Mouse (Mus musculus) megakaryocyte-erythroid progenitor cell, adult 5-6 weeks (primary cell): Measurements from ENCODE around the gene Triobp. TPM values are rescaled to one million over a fixed set of nuclear protein-coding genes. Genes with fewer than 3 reads are reported as not detected.
A peak's percentile ranks its signal among the peaks of the same experiment; 100 is the strongest.

Experiments
- ATAC-seq: replicated peaks from 2 replicates; pipeline ENCODE4 v1.8.0; 2016; ENCODE audit warnings: mild to moderate bottlenecking, inconsistent platforms; ENCODE audit not compliant: severe bottlenecking, poor library complexity, low FRiP score, low TSS enrichment
- total RNA-seq, 2 experiments: library from RNA; stranded (forward) in 1 of 2; stranded (reverse) in 1 of 2; fragments of 200-1000, 215-1000 nt in 1 of 2; fragments of >200 nt in 1 of 2; fragmentation: Nextera tagmentation in 1 of 2; gene quantifications; 2 replicates each; pipeline ENCODE4 v1.2.3; 2014 to 2017

Triobp gene
- total RNA-seq, 2 experiments from 2014 or later = 11.2 to 29.1 TPM

- no peak for ATAC-seq
Measured at GRCm38 (mm10) chr15:78956351-78956750, 8.8 kb downstream of the Triobp start.

- ATAC-seq = no peak
Measured at GRCm38 (mm10) chr15:78957021-78957420, 9.5 kb downstream of the Triobp start.

DNA sequence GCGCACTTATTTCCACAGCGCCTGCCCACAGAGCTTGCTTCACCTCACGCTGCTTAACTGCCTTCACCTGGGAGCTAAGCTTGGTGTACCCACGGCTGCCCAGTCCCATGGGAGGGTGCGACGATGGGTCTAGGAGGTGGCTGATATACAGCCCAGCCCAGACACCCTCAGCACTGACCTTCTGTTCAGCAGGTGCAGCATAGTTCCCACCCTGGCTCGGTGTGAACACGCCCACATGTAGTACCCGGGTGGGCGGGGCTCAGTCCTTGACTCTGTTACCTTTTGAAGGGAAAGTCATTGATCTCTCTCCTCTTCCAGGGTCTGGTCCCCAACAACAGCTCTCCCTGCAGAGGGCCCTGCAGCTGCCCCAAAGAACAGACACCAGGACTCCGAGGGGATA, 12.0 kb downstream of the Triobp start:
- ATAC-seq = no peak

GRCm38 (mm10) chr15:78960088-78960487, 12.6 kb downstream of the Triobp start:
- no peak for ATAC-seq

- ATAC-seq = peak; percentile 82
Measured at GRCm38 (mm10) chr15:78962885-78963284, 15.4 kb downstream of the Triobp start.

DNA sequence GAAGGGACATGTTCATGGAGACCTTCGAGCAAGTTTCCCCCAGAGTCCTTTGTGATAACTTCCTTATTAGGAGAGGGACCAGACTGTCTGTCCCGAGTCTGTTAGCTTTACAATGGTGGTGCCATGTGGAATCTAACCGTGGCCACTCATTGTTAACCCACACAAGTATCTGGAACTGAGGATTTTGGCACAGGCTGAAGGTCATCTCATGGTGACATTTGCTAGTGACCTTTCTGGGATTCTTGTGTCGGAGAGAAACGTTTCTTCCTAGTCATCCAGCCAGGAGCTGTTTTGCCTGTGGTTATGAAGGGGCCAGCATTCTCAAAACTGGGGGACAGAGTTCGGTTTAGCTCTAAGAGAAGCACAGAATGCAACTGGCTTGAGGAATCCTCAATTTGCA, 24.1 kb downstream of the Triobp start:
- no peak for ATAC-seq

DNA sequence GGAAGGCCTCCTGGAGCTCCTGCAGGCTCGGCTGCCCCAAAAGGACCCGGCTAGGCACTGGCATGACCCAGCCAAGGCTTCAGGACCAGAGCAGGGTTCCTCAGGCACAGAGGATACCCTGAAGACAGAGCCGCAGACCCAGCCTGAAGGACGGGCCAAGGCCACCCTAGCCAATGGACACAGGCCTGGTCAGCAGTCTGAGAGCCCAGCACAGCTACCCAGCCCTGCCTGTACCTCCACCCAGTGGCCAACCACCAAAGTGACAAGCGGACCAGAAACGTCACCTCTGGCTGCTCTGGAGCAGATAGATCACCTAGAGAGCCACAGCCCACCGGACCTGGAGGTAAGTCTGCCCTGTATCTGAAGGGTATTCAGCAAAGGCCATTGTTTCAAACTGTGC, 26.4 kb downstream of the Triobp start:
- ATAC-seq = no peak

DNA sequence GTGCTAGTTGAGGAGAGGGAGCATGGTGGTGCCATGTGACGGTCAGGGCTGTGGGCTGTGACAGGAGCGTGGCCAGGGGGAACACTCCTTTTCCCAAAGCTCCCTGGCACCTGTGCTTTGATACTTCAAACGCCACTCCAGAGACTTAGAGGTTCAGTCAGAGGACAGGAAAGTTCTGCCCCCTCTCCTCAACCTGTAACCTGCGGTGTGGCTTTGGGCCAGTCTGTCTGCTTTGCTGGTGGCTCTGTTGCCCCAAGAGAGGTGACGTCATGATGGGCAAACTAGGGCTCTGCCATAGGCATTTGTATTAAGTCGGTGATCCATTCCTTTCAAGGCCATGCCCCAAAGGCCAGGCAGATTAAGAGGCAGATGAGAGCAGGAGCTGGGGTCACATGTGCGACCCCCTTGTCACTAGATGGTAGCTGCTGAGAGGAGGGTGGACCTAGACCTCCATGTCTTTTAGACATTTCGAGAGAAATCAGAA, 30.2 kb downstream of the Triobp start:
- no peak for ATAC-seq

GRCm38 (mm10) chr15:78978875-78979274, 31.4 kb downstream of the Triobp start:
- ATAC-seq = peak; percentile 25; the same call in 1 of the 2 replicates

GRCm38 (mm10) chr15:78980084-78980483, 32.6 kb downstream of the Triobp start:
- ATAC-seq = no peak

GRCm38 (mm10) chr15:78982658-78983435, 35.3 kb downstream of the Triobp start:
- peak; percentile 74 for ATAC-seq

DNA sequence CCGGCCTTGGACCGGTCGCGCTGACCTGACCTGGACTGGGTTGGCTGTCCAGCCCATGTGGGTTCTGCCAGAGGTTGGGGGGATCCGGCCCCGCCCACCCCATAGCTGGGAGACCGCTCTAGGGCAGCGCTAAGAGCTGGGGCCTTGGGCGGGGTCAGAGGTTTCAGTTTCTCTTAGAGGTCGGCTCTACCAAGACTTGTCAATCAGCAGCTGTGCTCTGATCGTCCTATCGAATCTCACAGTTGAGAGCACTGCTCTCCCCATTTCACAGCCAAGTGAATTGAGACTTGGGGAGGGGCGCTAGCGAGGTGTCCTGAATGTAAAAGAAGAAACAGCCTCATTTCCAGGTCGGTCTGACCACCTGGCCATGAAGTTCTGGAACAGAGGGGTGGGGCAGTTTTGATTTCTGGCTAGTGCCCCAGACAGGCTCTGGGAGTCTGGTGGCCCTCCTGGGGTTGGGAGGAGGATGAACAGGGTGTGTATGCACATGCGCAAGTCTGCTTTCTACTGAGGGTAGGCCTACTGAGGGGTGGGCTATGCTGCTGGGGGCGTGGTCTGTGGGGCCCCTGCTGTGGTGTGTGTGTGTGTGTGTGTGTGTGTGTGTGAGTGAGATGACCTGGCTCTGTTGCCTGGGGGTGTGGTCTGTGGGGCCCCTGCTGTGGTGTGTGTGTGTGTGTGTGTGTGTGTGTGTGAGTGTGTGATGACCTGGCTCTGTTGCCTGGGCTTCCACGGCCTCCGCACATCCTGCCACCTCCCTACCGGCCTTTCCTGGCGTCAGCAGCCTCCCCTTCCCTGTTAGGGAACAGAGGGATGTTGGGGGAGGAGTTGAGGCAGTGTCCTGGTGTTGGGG, 36.1 kb downstream of the Triobp start:
- ATAC-seq = peak; percentile 51

GRCm38 (mm10) chr15:78984286-78984778, 36.8 kb downstream of the Triobp start:
- ATAC-seq = no peak

GRCm38 (mm10) chr15:78986536-78987220, 39.2 kb downstream of the Triobp start:
- ATAC-seq = no peak

DNA sequence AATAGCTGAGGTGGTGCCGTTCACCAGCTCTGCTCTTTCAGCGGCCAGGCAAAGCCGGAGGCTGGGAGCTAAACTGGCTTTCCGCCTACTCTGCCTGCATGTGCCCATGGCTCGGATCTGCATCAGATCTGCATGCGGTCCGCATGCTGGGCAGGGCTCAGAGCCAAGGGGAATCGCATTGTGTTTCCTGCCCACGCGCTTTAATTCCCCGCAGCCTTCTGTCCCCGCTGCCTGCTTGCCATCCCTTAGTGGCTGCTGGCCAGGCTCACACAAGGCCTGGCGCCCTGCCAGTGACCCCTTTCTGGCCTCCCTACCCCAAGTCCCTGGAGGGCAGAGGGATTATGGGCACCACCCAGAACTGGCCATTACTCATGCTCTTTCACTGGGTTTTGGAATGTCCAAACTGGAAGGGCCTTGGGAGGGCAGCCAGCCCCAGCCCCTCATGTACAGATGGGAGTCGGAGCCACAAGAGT, 41.0 kb downstream of the Triobp start:
- no peak for ATAC-seq

GRCm38 (mm10) chr15:78989152-78990092, 41.9 kb downstream of the Triobp start:
- no peak for ATAC-seq

- ATAC-seq = no peak
Measured at GRCm38 (mm10) chr15:78990093-78990463, 42.6 kb downstream of the Triobp start.

DNA sequence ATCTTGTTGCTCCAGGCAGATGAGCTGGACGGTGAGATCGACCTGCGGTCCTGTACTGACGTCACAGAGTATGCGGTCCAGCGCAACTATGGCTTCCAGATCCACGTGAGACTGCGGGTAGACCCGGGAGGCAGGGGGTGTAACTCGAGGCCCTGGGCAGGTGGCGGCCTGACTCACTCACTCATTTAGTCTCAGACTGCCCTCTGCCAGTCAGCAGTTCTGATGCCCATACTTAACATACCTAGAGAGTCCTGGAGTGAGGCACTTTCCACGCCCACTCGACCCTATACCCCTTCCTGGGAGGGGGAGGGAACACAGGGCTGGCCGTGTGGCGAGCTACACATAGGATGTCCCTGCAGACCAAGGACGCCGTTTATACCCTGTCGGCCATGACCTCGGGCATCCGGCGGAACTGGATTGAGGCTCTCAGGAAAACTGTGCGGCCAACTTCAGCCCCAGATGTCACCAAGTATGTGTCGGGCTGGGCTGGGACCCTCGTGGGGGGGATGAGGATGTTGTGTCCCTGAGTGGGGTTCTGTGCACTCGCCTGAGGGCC, 43.5 kb downstream of the Triobp start:
- no peak for ATAC-seq
